Mouse (Mus musculus): ENCODE results near the gene Cmip. TPM values are rescaled to one million over a fixed set of nuclear protein-coding genes. Genes with fewer than 3 reads are reported as not detected.

Gene Cmip
- polyA plus RNA-seq, 1 experiment from 2014 or later, result 47.1 TPM

DNA sequence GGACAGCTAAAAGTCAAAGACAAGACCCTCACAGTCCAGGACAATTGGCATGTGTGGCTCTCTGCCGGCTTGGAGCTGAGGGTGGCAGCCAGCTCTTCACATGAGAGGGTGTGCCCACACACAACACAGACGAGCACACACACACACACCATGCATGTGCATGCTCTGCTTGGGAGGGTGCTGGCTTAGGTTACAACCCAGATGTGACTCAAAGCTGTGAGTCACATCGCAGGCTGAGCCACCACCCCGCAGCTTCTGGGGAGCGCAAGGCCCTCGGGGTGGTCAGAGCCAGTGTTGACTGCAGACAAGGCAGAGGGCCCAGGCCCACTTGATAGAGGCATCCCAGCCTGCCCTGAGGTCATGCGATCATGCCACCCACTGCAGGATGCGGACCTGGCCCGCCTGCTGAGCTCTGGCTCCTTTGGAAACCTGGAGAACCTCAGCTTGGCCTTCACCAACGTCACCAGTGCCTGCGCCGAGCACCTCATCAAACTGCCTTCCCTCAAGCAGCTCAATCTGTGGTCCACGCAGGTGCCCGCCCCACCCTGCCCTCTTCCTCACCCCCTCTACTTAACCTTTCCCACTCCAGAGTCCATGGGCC lies 197.8 kb downstream of the Cmip start:
- H3K27me3 ChIP-seq (replicated peaks; ENCODE audit: control insufficient read depth, insufficient read depth, low read length), result no peaks in the 10 kb centered on the region
- WGBS, result 86% methylated on average over 14 of the region's 14 CpGs
- no peak overlapping the region for H3K4me3 ChIP-seq (ENCODE audit: low read depth, low read length)
- H3K4me2 ChIP-seq (replicated peaks; ENCODE audit: low read depth), result no peak overlapping the region
- ATAC-seq, result no peak
- H3K9me3 ChIP-seq (ENCODE audit: control insufficient read depth), result no peaks in the 10 kb centered on the region
- H3K36me3 ChIP-seq (ENCODE audit: control insufficient read depth, insufficient read depth), result peaks cover 94% of the 10 kb centered on the region
- H3K4me1 ChIP-seq (replicated peaks; ENCODE audit: control insufficient read depth, insufficient read depth, low read length), result no peaks in the 10 kb centered on the region
- no peak overlapping the region for H3K9ac ChIP-seq (ENCODE audit: low read depth, low read length)
- H3K27ac ChIP-seq (ENCODE audit: low read depth, low read length), result no peak overlapping the region
- no peak for TF ChIP-seq CTCF (IDR thresholded peaks at IDR 0.05; ENCODE audit: low read depth)

DNA sequence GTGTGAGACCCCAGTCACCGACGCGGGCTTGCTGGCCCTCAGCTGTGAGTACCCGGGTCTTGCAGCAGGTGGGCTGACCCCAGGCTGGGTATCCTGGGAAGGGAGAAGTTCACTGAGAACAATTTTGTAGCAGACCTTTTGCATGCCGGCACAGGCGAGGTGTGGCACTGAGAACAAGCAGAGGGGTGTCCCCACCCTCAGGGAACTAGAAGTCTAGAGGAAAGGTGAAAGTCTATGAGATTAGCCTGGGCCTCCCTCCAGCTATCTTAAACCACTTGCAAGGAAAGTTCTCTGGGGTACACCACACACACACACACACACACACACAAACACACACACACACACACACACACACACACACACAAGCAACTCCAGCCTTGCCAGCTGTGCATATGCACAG lies 198.8 kb downstream of the Cmip start:
- Histone ChIP-seq H3K9ac (ENCODE audit: low read depth, low read length) (no peak overlapping the region), H3K9me3 (ENCODE audit: control insufficient read depth) (no peaks in the 10 kb centered on the region), H3K27ac (ENCODE audit: low read depth, low read length) (no peak overlapping the region), H3K36me3 (ENCODE audit: control insufficient read depth, insufficient read depth) (peaks cover 92% of the 10 kb centered on the region), H3K4me3 (ENCODE audit: low read depth, low read length) (no peak overlapping the region), H3K4me1 (replicated peaks; ENCODE audit: control insufficient read depth, insufficient read depth, low read length) (no peaks in the 10 kb centered on the region), H3K4me2 (replicated peaks; ENCODE audit: low read depth) (no peak overlapping the region), H3K27me3 (replicated peaks; ENCODE audit: control insufficient read depth, insufficient read depth, low read length) (no peaks in the 10 kb centered on the region)
- ATAC-seq, result peak; percentile 68
- WGBS, result 74% methylated on average over 6 of the region's 6 CpGs
- TF ChIP-seq CTCF (IDR thresholded peaks at IDR 0.05; ENCODE audit: low read depth), result no peak

DNA sequence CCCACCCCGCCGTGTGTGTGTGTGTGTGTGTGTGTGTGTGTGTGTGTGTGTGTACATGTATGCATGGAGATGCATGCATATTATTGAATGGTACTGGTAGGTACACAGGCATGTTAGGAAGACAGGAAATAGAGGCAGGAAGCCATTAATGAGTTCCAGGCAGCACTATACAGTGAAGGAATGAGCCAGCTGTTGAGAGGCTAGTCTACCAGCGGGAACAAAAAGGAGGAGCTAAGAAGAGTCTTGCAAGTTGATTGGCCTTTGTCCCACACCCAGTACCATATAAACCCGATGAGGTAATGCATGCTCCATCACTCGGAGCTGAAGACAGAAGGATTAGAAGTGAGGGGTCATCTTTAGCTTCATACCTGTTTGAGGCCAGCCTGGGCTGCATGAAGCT lies 201.6 kb downstream of the Cmip start:
- no peaks in the 10 kb centered on the region for H3K27me3 ChIP-seq (replicated peaks; ENCODE audit: control insufficient read depth, insufficient read depth, low read length)
- H3K4me3 ChIP-seq (ENCODE audit: low read depth, low read length), result no peak overlapping the region
- H3K4me2 ChIP-seq (replicated peaks; ENCODE audit: low read depth), result no peak overlapping the region
- no peak for TF ChIP-seq CTCF (IDR thresholded peaks at IDR 0.05; ENCODE audit: low read depth)
- no peaks in the 10 kb centered on the region for H3K4me1 ChIP-seq (replicated peaks; ENCODE audit: control insufficient read depth, insufficient read depth, low read length)
- H3K27ac ChIP-seq (ENCODE audit: low read depth, low read length), result no peak overlapping the region
- H3K9me3 ChIP-seq (ENCODE audit: control insufficient read depth), result no peaks in the 10 kb centered on the region
- peaks cover 65% of the 10 kb centered on the region for H3K36me3 ChIP-seq (ENCODE audit: control insufficient read depth, insufficient read depth)
- peak; percentile 52 for ATAC-seq
- WGBS, result 42% methylated on average over 5 of the region's 5 CpGs
- H3K9ac ChIP-seq (ENCODE audit: low read depth, low read length), result no peak overlapping the region

DNA sequence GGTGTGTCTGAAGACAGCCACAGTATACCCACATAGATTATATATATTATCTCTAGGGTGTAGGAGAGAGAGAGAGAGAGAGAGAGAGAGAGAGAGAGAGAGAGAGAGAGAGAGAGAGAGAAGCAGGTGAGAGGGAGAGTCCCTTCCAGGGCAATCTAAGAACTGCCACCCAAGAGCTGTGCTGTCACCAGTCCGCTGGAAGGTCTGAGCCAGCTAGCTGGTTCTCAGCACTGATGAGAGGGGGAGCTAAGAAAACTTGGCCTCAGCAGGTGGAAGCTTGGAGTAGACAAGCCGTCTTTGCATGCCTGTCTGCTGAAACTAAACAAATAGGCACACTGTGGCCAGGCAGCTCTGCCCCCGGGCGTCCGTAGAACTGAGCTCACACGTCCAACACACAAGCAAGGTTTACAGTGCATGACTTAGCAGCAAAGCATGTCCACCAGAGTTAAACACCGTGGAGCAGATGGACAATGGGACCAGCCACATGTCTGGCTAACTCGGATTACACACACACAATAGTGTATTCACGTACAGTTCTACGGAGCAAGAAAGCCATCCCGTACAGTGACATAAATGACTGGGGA lies 205.9 kb downstream of the Cmip start:
- Histone ChIP-seq H3K27me3 (replicated peaks; ENCODE audit: control insufficient read depth, insufficient read depth, low read length) (no peaks in the 10 kb centered on the region), H3K36me3 (ENCODE audit: control insufficient read depth, insufficient read depth) (peaks cover 21% of the 10 kb centered on the region), H3K9ac (ENCODE audit: low read depth, low read length) (no peak overlapping the region), H3K4me2 (replicated peaks; ENCODE audit: low read depth) (no peak overlapping the region), H3K4me3 (ENCODE audit: low read depth, low read length) (no peak overlapping the region), H3K4me1 (replicated peaks; ENCODE audit: control insufficient read depth, insufficient read depth, low read length) (no peaks in the 10 kb centered on the region), H3K9me3 (ENCODE audit: control insufficient read depth) (no peaks in the 10 kb centered on the region), H3K27ac (ENCODE audit: low read depth, low read length) (no peak overlapping the region; the same call in 1 of the 2 replicates)
- TF ChIP-seq CTCF (IDR thresholded peaks at IDR 0.05; ENCODE audit: low read depth), result no peak
- 69% methylated on average over 11 of the region's 11 CpGs for WGBS
- no peak for ATAC-seq

DNA sequence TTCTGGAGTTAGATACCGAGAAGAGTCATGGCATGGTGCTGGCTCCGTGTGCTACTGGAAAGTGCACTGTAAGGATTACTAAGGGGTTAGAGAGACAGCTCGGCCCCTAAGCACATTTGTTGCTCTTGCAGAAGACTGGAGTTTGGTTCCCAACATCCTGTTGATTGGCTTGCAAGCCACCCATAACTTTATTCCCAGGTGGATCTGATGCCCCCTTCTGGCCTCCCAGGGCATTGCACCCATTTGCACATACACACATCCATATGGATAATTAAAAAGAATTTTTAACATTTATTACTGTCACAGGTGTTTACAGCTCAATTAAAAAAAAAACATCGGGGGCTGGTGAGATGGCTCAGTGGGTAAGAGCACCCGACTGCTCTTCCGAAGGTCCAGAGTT lies 207.7 kb downstream of the Cmip start:
- no peaks in the 10 kb centered on the region for H3K9me3 ChIP-seq (ENCODE audit: control insufficient read depth)
- WGBS, result 95% methylated on average over 6 of the region's 6 CpGs
- H3K27me3 ChIP-seq (replicated peaks; ENCODE audit: control insufficient read depth, insufficient read depth, low read length), result no peaks in the 10 kb centered on the region
- no peak overlapping the region for H3K4me2 ChIP-seq (replicated peaks; ENCODE audit: low read depth)
- H3K36me3 ChIP-seq (ENCODE audit: control insufficient read depth, insufficient read depth), result peaks cover 10% of the 10 kb centered on the region; the same call in 1 of the 2 replicates
- no peak for ATAC-seq
- H3K4me3 ChIP-seq (ENCODE audit: low read depth, low read length), result no peak overlapping the region
- TF ChIP-seq CTCF (IDR thresholded peaks at IDR 0.05; ENCODE audit: low read depth), result peak; percentile 62
- H3K27ac ChIP-seq (ENCODE audit: low read depth, low read length), result no peak overlapping the region
- no peak overlapping the region for H3K9ac ChIP-seq (ENCODE audit: low read depth, low read length)
- no peaks in the 10 kb centered on the region for H3K4me1 ChIP-seq (replicated peaks; ENCODE audit: control insufficient read depth, insufficient read depth, low read length)

DNA sequence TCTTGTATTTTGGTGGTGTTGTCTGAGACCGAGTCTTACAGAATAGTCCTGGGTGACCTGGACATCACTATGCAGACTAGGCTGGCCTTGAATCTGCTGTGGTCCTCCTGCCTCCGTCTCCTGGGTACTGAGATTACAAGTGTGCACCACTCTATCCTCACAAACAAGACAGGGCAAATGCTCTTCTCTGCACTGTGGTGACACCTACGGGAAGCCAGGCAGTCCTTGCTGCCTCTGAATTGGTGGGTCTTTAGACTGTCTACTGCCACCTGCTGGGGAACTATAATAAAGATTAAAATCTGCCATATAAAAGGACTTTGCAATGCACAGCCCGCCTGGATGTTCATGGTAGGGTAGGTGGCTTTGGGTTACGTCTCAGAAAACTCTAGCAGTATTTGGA lies 208.4 kb downstream of the Cmip start:
- WGBS, result 32% methylated on average over 5 of the region's 5 CpGs
- no peak overlapping the region for H3K27ac ChIP-seq (ENCODE audit: low read depth, low read length)

More for the DNA sequence above, 208.4 kb downstream of the Cmip start:
- H3K9ac ChIP-seq (ENCODE audit: low read depth, low read length), result no peak overlapping the region
- H3K4me1 ChIP-seq (replicated peaks; ENCODE audit: control insufficient read depth, insufficient read depth, low read length), result no peaks in the 10 kb centered on the region
- peak; percentile 48 for ATAC-seq
- H3K4me3 ChIP-seq (ENCODE audit: low read depth, low read length), result no peak overlapping the region
- peak; percentile 92 for TF ChIP-seq CTCF (IDR thresholded peaks at IDR 0.05; ENCODE audit: low read depth)
- peaks cover 4% of the 10 kb centered on the region; the same call in 1 of the 2 replicates for H3K36me3 ChIP-seq (ENCODE audit: control insufficient read depth, insufficient read depth)
- H3K9me3 ChIP-seq (ENCODE audit: control insufficient read depth), result no peaks in the 10 kb centered on the region
- no peaks in the 10 kb centered on the region for H3K27me3 ChIP-seq (replicated peaks; ENCODE audit: control insufficient read depth, insufficient read depth, low read length)
- no peak overlapping the region for H3K4me2 ChIP-seq (replicated peaks; ENCODE audit: low read depth)
